Mouse (Mus musculus): Measurements from ENCODE around the gene Dph7. TPM values are rescaled to one million over a fixed set of nuclear protein-coding genes. Genes with fewer than 3 reads are reported as not detected.

Dph7 gene
- polyA plus RNA-seq (2014; fragmentation: Nextera tagmentation; extraction: Ambion mirVana), result 30.4 and 30.7 TPM in 2 replicates

GRCm38 (mm10) chr2:24962304-24963000 is at the start of gene Dph7:
Dph7 (plus strand) TSS chr2:24962400.
- Histone ChIP-seq H3K9me3 (ENCODE audit: control insufficient read depth, low read length) (no peaks in the 10 kb centered on the region), H3K36me3 (ENCODE audit: control insufficient read depth, insufficient read depth, low read length) (no peaks in the 10 kb centered on the region), H3K9ac (ENCODE audit: low read depth, low read length) (peak within 1 kb of the TSS; percentile 90), H3K27ac (ENCODE audit: low read depth, low read length) (no peak within 1 kb of the TSS), H3K4me1 (replicated peaks; ENCODE audit: control insufficient read depth, insufficient read depth, low read length) (peaks cover 3% of the 10 kb centered on the region; the same call in 1 of the 2 replicates), H3K27me3 (ENCODE audit: control insufficient read depth, insufficient read depth, low read length) (no peaks in the 10 kb centered on the region), H3K4me2 (replicated peaks; ENCODE audit: low read depth, low read length) (peak within 1 kb of the TSS; percentile 47), H3K4me3 (ENCODE audit: low read depth, low read length) (peak within 1 kb of the TSS; percentile 87)
- peak; percentile 95 for DNase-seq (ENCODE audit: low spot score)
- WGBS, result 1% methylated on average over 28 of the region's 28 CpGs
- ATAC-seq (ENCODE audit: low FRiP score), result peak; percentile 92

- no peaks in the 10 kb centered on the region for H3K27me3 ChIP-seq (ENCODE audit: control insufficient read depth, insufficient read depth, low read length)
- no peak overlapping the region for H3K4me2 ChIP-seq (replicated peaks; ENCODE audit: low read depth, low read length)
- DNase-seq (ENCODE audit: low spot score) (no peak), ATAC-seq (ENCODE audit: low FRiP score) (no peak)
- H3K4me3 ChIP-seq (ENCODE audit: low read depth, low read length), result no peak overlapping the region
- H3K9ac ChIP-seq (ENCODE audit: low read depth, low read length), result no peak overlapping the region
- peaks cover under 1% of the 10 kb centered on the region; the same call in 1 of the 2 replicates for H3K4me1 ChIP-seq (replicated peaks; ENCODE audit: control insufficient read depth, insufficient read depth, low read length)
- no peak overlapping the region for H3K27ac ChIP-seq (ENCODE audit: low read depth, low read length)
- H3K9me3 ChIP-seq (ENCODE audit: control insufficient read depth, low read length), result no peaks in the 10 kb centered on the region
- H3K36me3 ChIP-seq (ENCODE audit: control insufficient read depth, insufficient read depth, low read length), result no peaks in the 10 kb centered on the region
These were observed 49.6 kb upstream of the Dph7 start for GRCm38 (mm10) chr2:24912589-24912988.

GRCm38 (mm10) chr2:24914762-24915161 is 47.4 kb upstream of the Dph7 start:
- Histone ChIP-seq H3K27me3 (ENCODE audit: control insufficient read depth, insufficient read depth, low read length) (no peaks in the 10 kb centered on the region), H3K27ac (ENCODE audit: low read depth, low read length) (no peak overlapping the region), H3K9me3 (ENCODE audit: control insufficient read depth, low read length) (no peaks in the 10 kb centered on the region), H3K36me3 (ENCODE audit: control insufficient read depth, insufficient read depth, low read length) (no peaks in the 10 kb centered on the region), H3K4me2 (replicated peaks; ENCODE audit: low read depth, low read length) (no peak overlapping the region), H3K4me1 (replicated peaks; ENCODE audit: control insufficient read depth, insufficient read depth, low read length) (peaks cover 4% of the 10 kb centered on the region; the same call in 1 of the 2 replicates), H3K4me3 (ENCODE audit: low read depth, low read length) (no peak overlapping the region), H3K9ac (ENCODE audit: low read depth, low read length) (no peak overlapping the region)
- 86% methylated on average over 3 of the region's 3 CpGs for WGBS
- DNase-seq (ENCODE audit: low spot score) (no peak), ATAC-seq (ENCODE audit: low FRiP score) (no peak)

GRCm38 (mm10) chr2:24918930-24919838 is 43.0 kb upstream of the Dph7 start, which contains the start of gene Ehmt1:
Ehmt1 (minus strand) TSS chr2:24919614.
- peak; percentile 97 for ATAC-seq (ENCODE audit: low FRiP score)
- WGBS, result under 1% methylated on average over 90 of the region's 112 CpGs
- Histone ChIP-seq H3K27ac (ENCODE audit: low read depth, low read length) (peak within 1 kb of the TSS; percentile 97), H3K4me1 (replicated peaks; ENCODE audit: control insufficient read depth, insufficient read depth, low read length) (peaks cover 4% of the 10 kb centered on the region; the same call in 1 of the 2 replicates), H3K4me3 (ENCODE audit: low read depth, low read length) (peak within 1 kb of the TSS; percentile 94), H3K36me3 (ENCODE audit: control insufficient read depth, insufficient read depth, low read length) (no peaks in the 10 kb centered on the region), H3K4me2 (replicated peaks; ENCODE audit: low read depth, low read length) (peak within 1 kb of the TSS; percentile 58), H3K9ac (ENCODE audit: low read depth, low read length) (peak within 1 kb of the TSS; percentile 99), H3K27me3 (ENCODE audit: control insufficient read depth, insufficient read depth, low read length) (no peaks in the 10 kb centered on the region), H3K9me3 (ENCODE audit: control insufficient read depth, low read length) (no peaks in the 10 kb centered on the region)
- peak; percentile 95 for DNase-seq (ENCODE audit: low spot score)

- ATAC-seq (ENCODE audit: low FRiP score) (peak; percentile 66), DNase-seq (ENCODE audit: low spot score) (no peak)
- Histone ChIP-seq H3K9ac (ENCODE audit: low read depth, low read length) (peak overlapping the region; percentile 99), H3K27me3 (ENCODE audit: control insufficient read depth, insufficient read depth, low read length) (no peaks in the 10 kb centered on the region), H3K9me3 (ENCODE audit: control insufficient read depth, low read length) (no peaks in the 10 kb centered on the region), H3K36me3 (ENCODE audit: control insufficient read depth, insufficient read depth, low read length) (no peaks in the 10 kb centered on the region), H3K27ac (ENCODE audit: low read depth, low read length) (no peak overlapping the region), H3K4me1 (replicated peaks; ENCODE audit: control insufficient read depth, insufficient read depth, low read length) (peaks cover 4% of the 10 kb centered on the region; the same call in 1 of the 2 replicates), H3K4me2 (replicated peaks; ENCODE audit: low read depth, low read length) (peak overlapping the region; percentile 53), H3K4me3 (ENCODE audit: low read depth, low read length) (peak overlapping the region; percentile 94)
- 9% methylated on average over 8 of the region's 8 CpGs for WGBS
These were observed 42.4 kb upstream of the Dph7 start for GRCm38 (mm10) chr2:24919839-24920175.

- ATAC-seq (ENCODE audit: low FRiP score), result no peak
- no peak overlapping the region for H3K9ac ChIP-seq (ENCODE audit: low read depth, low read length)
- H3K27me3 ChIP-seq (ENCODE audit: control insufficient read depth, insufficient read depth, low read length), result no peaks in the 10 kb centered on the region
- no peak overlapping the region for H3K4me3 ChIP-seq (ENCODE audit: low read depth, low read length)
- no peaks in the 10 kb centered on the region for H3K36me3 ChIP-seq (ENCODE audit: control insufficient read depth, insufficient read depth, low read length)
- H3K4me2 ChIP-seq (replicated peaks; ENCODE audit: low read depth, low read length), result no peak overlapping the region
- H3K9me3 ChIP-seq (ENCODE audit: control insufficient read depth, low read length), result no peaks in the 10 kb centered on the region
- no peaks in the 10 kb centered on the region for H3K4me1 ChIP-seq (replicated peaks; ENCODE audit: control insufficient read depth, insufficient read depth, low read length)
- DNase-seq (ENCODE audit: low spot score), result no peak
- no peak overlapping the region for H3K27ac ChIP-seq (ENCODE audit: low read depth, low read length)
- 65% methylated on average over 2 of the region's 2 CpGs for WGBS
These were observed 38.6 kb upstream of the Dph7 start for GRCm38 (mm10) chr2:24923561-24923960.

GRCm38 (mm10) chr2:24925284-24925683 is 36.9 kb upstream of the Dph7 start:
- Histone ChIP-seq H3K36me3 (ENCODE audit: control insufficient read depth, insufficient read depth, low read length) (no peaks in the 10 kb centered on the region), H3K4me1 (replicated peaks; ENCODE audit: control insufficient read depth, insufficient read depth, low read length) (no peaks in the 10 kb centered on the region), H3K9me3 (ENCODE audit: control insufficient read depth, low read length) (no peaks in the 10 kb centered on the region), H3K4me2 (replicated peaks; ENCODE audit: low read depth, low read length) (no peak overlapping the region), H3K4me3 (ENCODE audit: low read depth, low read length) (no peak overlapping the region), H3K27me3 (ENCODE audit: control insufficient read depth, insufficient read depth, low read length) (no peaks in the 10 kb centered on the region), H3K9ac (ENCODE audit: low read depth, low read length) (no peak overlapping the region), H3K27ac (ENCODE audit: low read depth, low read length) (no peak overlapping the region)
- ATAC-seq (ENCODE audit: low FRiP score) (no peak), DNase-seq (ENCODE audit: low spot score) (no peak)
- 77% methylated on average over 8 of the region's 8 CpGs for WGBS

GRCm38 (mm10) chr2:24926345-24926964 is 35.7 kb upstream of the Dph7 start:
- no peak overlapping the region for H3K4me2 ChIP-seq (replicated peaks; ENCODE audit: low read depth, low read length)
- no peaks in the 10 kb centered on the region for H3K27me3 ChIP-seq (ENCODE audit: control insufficient read depth, insufficient read depth, low read length)
- no peak overlapping the region for H3K9ac ChIP-seq (ENCODE audit: low read depth, low read length)
- no peak overlapping the region for H3K27ac ChIP-seq (ENCODE audit: low read depth, low read length)
- no peaks in the 10 kb centered on the region for H3K36me3 ChIP-seq (ENCODE audit: control insufficient read depth, insufficient read depth, low read length)
- 89% methylated on average over 9 of the region's 9 CpGs for WGBS
- no peak overlapping the region for H3K4me3 ChIP-seq (ENCODE audit: low read depth, low read length)
- no peaks in the 10 kb centered on the region for H3K9me3 ChIP-seq (ENCODE audit: control insufficient read depth, low read length)
- ATAC-seq (ENCODE audit: low FRiP score) (no peak), DNase-seq (ENCODE audit: low spot score) (no peak)
- H3K4me1 ChIP-seq (replicated peaks; ENCODE audit: control insufficient read depth, insufficient read depth, low read length), result no peaks in the 10 kb centered on the region
